Mouse (Mus musculus) ES-Bruce4 (cell line): ENCODE results near the gene Zfp185. TPM values are rescaled to one million over a fixed set of nuclear protein-coding genes. Genes with fewer than 3 reads are reported as not detected.
"Not testable (repeated sequence)": the region's sequence is repeated elsewhere in the genome, so short reads cannot be mapped to it uniquely, and the experiment has no call there.

Source experiments
- H3K27ac ChIP-seq: 2 replicates; pipeline ENCODE4 v1.5.1; 2012; ENCODE audit warnings: low read length, inconsistent platforms; ENCODE audit not compliant: insufficient read depth
- H3K27me3 ChIP-seq: 2 replicates; pipeline ENCODE4 v1.6.1; 2012; ENCODE audit warnings: mild to moderate bottlenecking, low read length, inconsistent platforms; ENCODE audit not compliant: control insufficient read depth, poor library complexity, insufficient read depth, severe bottlenecking
- H3K36me3 ChIP-seq: 2 replicates; pipeline ENCODE4 v1.6.1; 2012; ENCODE audit warnings: inconsistent platforms, mild to moderate bottlenecking, low read length, moderate library complexity; ENCODE audit not compliant: control insufficient read depth, poor library complexity, insufficient read depth, severe bottlenecking
- H3K4me1 ChIP-seq: one replicate; pipeline ENCODE4 v1.8.1; 2011; ENCODE audit warnings: low read length; ENCODE audit not compliant: control insufficient read depth, insufficient read depth
- H3K4me3 ChIP-seq: 2 replicates; pipeline ENCODE4 v1.5.1; 2011; ENCODE audit warnings: low read depth, mild to moderate bottlenecking, low read length
- H3K9ac ChIP-seq: 2 replicates; pipeline ENCODE4 v1.6.1; 2012; ENCODE audit warnings: low read depth, mild to moderate bottlenecking, inconsistent platforms; ENCODE audit not compliant: poor library complexity, severe bottlenecking
- H3K9me3 ChIP-seq: replicated peaks from 2 replicates; pipeline ENCODE4 v1.6.1; 2012; ENCODE audit warnings: mild to moderate bottlenecking, low read length, inconsistent platforms; ENCODE audit not compliant: control insufficient read depth, poor library complexity, insufficient read depth, severe bottlenecking
- CTCF ChIP-seq: IDR thresholded peaks from one replicate; pipeline ENCODE4 v1.8.1; 2011; ENCODE audit warnings: low read depth, low read length
- EP300 ChIP-seq: IDR thresholded peaks from 2 replicates; pipeline ENCODE4 v1.6.1; 2011; ENCODE audit warnings: low read depth, low read length; ENCODE audit not compliant: insufficient read depth
- POLR2A ChIP-seq: IDR thresholded peaks from one replicate; pipeline ENCODE4 v1.8.1; 2011; ENCODE audit warnings: low read length; ENCODE audit not compliant: insufficient read depth
- polyA plus RNA-seq: library from polyadenylated mRNA; stranded (reverse); fragments of >200 nt; gene quantifications from 2 replicates; pipeline ENCODE4 v1.2.4, GENCODE M21; 2011; ENCODE audit warnings: low read depth; ENCODE audit not compliant: missing spikeins, insufficient read depth, insufficient read length

Zfp185 gene
- polyA plus RNA-seq, 1 experiment, result 20.2 TPM

- TF ChIP-seq POLR2A (no peak), EP300 (no peak), CTCF (no peak)
These were observed 52.5 kb downstream of the Zfp185 start for GRCm38 (mm10) chrX:73039666-73040065.

GRCm38 (mm10) chrX:73053860-73054563 is 66.9 kb downstream of the Zfp185 start:
- Histone ChIP-seq H3K4me3 (no peak overlapping the region), H3K27ac (no peak overlapping the region), H3K36me3 (no peaks in the 10 kb centered on the region)

More at GRCm38 (mm10) chrX:73039666-73040065, 52.5 kb downstream of the Zfp185 start:
- H3K9me3 ChIP-seq, result no peaks in the 10 kb centered on the region
- H3K36me3 ChIP-seq, result no peaks in the 10 kb centered on the region
- no peaks in the 10 kb centered on the region for H3K4me1 ChIP-seq
- no peak overlapping the region for H3K27ac ChIP-seq
- no peaks in the 10 kb centered on the region for H3K27me3 ChIP-seq
- no peak overlapping the region for H3K4me3 ChIP-seq
- H3K9ac ChIP-seq, result no peak overlapping the region

GRCm38 (mm10) chrX:73061528-73061927 is 74.4 kb downstream of the Zfp185 start:
- no peak overlapping the region for H3K4me3 ChIP-seq
- no peaks in the 10 kb centered on the region for H3K4me1 ChIP-seq
- TF ChIP-seq CTCF (no peak), POLR2A (no peak), EP300 (no peak)
- H3K9me3 ChIP-seq, result no peaks in the 10 kb centered on the region
- H3K27ac ChIP-seq, result no peak overlapping the region
- no peaks in the 10 kb centered on the region for H3K27me3 ChIP-seq
- H3K9ac ChIP-seq, result no peak overlapping the region
- H3K36me3 ChIP-seq, result no peaks in the 10 kb centered on the region

More at GRCm38 (mm10) chrX:73053860-73054563, 66.9 kb downstream of the Zfp185 start:
- H3K27me3 ChIP-seq, result no peaks in the 10 kb centered on the region
- no peaks in the 10 kb centered on the region for H3K4me1 ChIP-seq
- H3K9me3 ChIP-seq, result peaks cover 2% of the 10 kb centered on the region; the same call in 1 of the 2 replicates
- TF ChIP-seq CTCF (peak; percentile 79), POLR2A (no peak), EP300 (peak; percentile 64; the same call in 1 of the 2 replicates)
- no peak overlapping the region for H3K9ac ChIP-seq

- Histone ChIP-seq H3K27ac (no peak overlapping the region), H3K4me1 (no peaks in the 10 kb centered on the region)
These were observed 75.2 kb downstream of the Zfp185 start for GRCm38 (mm10) chrX:73062323-73062722.

GRCm38 (mm10) chrX:73063512-73064414 is 76.6 kb downstream of the Zfp185 start:
- no peaks in the 10 kb centered on the region for H3K4me1 ChIP-seq
- no peaks in the 10 kb centered on the region for H3K27me3 ChIP-seq
- no peak overlapping the region for H3K27ac ChIP-seq
- H3K9me3 ChIP-seq, result no peaks in the 10 kb centered on the region
- H3K4me3 ChIP-seq, result peak overlapping the region; percentile 36; the same call in 1 of the 2 replicates
- H3K9ac ChIP-seq, result no peak overlapping the region
- TF ChIP-seq POLR2A (no peak), CTCF (no peak), EP300 (no peak)
- H3K36me3 ChIP-seq, result no peaks in the 10 kb centered on the region

More at GRCm38 (mm10) chrX:73062323-73062722, 75.2 kb downstream of the Zfp185 start:
- Histone ChIP-seq H3K4me3 (no peak overlapping the region), H3K9ac (no peak overlapping the region), H3K36me3 (no peaks in the 10 kb centered on the region), H3K9me3 (no peaks in the 10 kb centered on the region), H3K27me3 (no peaks in the 10 kb centered on the region)
- no peak for TF ChIP-seq POLR2A
- no peak for TF ChIP-seq CTCF
- no peak for TF ChIP-seq EP300

- Histone ChIP-seq H3K36me3 (no peaks in the 10 kb centered on the region), H3K27ac (no peak within 1 kb of the TSS), H3K4me1 (no peaks in the 10 kb centered on the region), H3K9me3 (no peaks in the 10 kb centered on the region), H3K9ac (no peak within 1 kb of the TSS), H3K27me3 (no peaks in the 10 kb centered on the region), H3K4me3 (peak within 1 kb of the TSS; percentile 36; the same call in 1 of the 2 replicates)
- TF ChIP-seq CTCF (no peak), POLR2A (no peak), EP300 (no peak)
These were observed 77.3 kb downstream of the Zfp185 start, which contains the start of gene Pnma3 for GRCm38 (mm10) chrX:73064415-73064793. Gene Pnma3 (plus strand): TSS chrX:73064787.

GRCm38 (mm10) chrX:73066765-73067312 is 79.7 kb downstream of the Zfp185 start:
- H3K4me3 ChIP-seq, H3K9me3 ChIP-seq, H3K4me1 ChIP-seq, H3K36me3 ChIP-seq, H3K27ac ChIP-seq, H3K27me3 ChIP-seq, H3K9ac ChIP-seq: not testable (repeated sequence)
